Mouse (Mus musculus): ENCODE results near the gene Tmtc2. TPM values are rescaled to one million over a fixed set of nuclear protein-coding genes. Genes with fewer than 3 reads are reported as not detected.
A peak's percentile ranks its signal among the peaks of the same experiment; 100 is the strongest.

Tmtc2 gene
- polyA plus RNA-seq, 1 experiment from 2014 or later, result 4.9 TPM

DNA sequence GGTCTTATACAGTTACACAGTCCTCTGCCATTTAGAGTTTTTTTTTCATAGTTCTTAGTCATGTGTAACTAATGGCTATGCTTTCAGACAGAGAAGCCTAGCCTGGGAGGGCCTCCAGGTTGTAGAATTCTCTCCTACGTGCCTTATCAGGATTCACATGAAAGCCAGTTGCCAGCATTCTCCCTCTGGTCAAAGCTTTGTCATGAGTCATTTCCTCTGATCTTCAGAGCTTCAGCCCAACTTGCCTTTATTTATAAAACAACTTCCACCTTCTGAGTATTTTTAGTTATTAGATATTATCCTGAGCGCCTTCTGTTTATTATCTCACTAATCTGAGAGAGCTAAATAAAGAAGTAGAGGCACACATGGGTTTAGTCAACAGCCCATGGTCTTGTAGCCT, 5.1 kb upstream of the Tmtc2 start:
- 42% methylated on average over 2 of the region's 2 CpGs for WGBS
- Histone ChIP-seq H3K4me2 (replicated peaks; ENCODE audit: low read depth) (no peak overlapping the region), H3K4me1 (replicated peaks; ENCODE audit: control insufficient read depth, insufficient read depth, low read length) (no peaks in the 10 kb centered on the region), H3K27me3 (replicated peaks; ENCODE audit: control insufficient read depth, insufficient read depth, low read length) (no peaks in the 10 kb centered on the region), H3K36me3 (ENCODE audit: control insufficient read depth, insufficient read depth) (no peaks in the 10 kb centered on the region), H3K9ac (ENCODE audit: low read depth, low read length) (no peak overlapping the region), H3K9me3 (ENCODE audit: control insufficient read depth) (no peaks in the 10 kb centered on the region), H3K27ac (ENCODE audit: low read depth, low read length) (no peak overlapping the region), H3K4me3 (ENCODE audit: low read depth, low read length) (no peak overlapping the region)
- no peak for TF ChIP-seq CTCF (IDR thresholded peaks at IDR 0.05; ENCODE audit: low read depth)
- ATAC-seq, result no peak

- Histone ChIP-seq H3K4me2 (replicated peaks; ENCODE audit: low read depth) (no peak overlapping the region), H3K9ac (ENCODE audit: low read depth, low read length) (no peak overlapping the region), H3K27me3 (replicated peaks; ENCODE audit: control insufficient read depth, insufficient read depth, low read length) (no peaks in the 10 kb centered on the region), H3K4me3 (ENCODE audit: low read depth, low read length) (no peak overlapping the region), H3K4me1 (replicated peaks; ENCODE audit: control insufficient read depth, insufficient read depth, low read length) (no peaks in the 10 kb centered on the region), H3K27ac (ENCODE audit: low read depth, low read length) (no peak overlapping the region), H3K9me3 (ENCODE audit: control insufficient read depth) (no peaks in the 10 kb centered on the region), H3K36me3 (ENCODE audit: control insufficient read depth, insufficient read depth) (no peaks in the 10 kb centered on the region)
- no peak for TF ChIP-seq CTCF (IDR thresholded peaks at IDR 0.05; ENCODE audit: low read depth)
- ATAC-seq, result no peak
- WGBS, result 66% methylated on average over 8 of the region's 8 CpGs
These were observed 4.1 kb upstream of the Tmtc2 start for GRCm38 (mm10) chr10:105578291-105578845.

GRCm38 (mm10) chr10:105574695-105575660, 727 bp upstream of the Tmtc2 start:
- H3K4me3 ChIP-seq (ENCODE audit: low read depth, low read length), result peak overlapping the region; percentile 90
- peak overlapping the region; percentile 93 for H3K4me2 ChIP-seq (replicated peaks; ENCODE audit: low read depth)
- H3K9ac ChIP-seq (ENCODE audit: low read depth, low read length), result peak overlapping the region; percentile 77
- no peaks in the 10 kb centered on the region for H3K4me1 ChIP-seq (replicated peaks; ENCODE audit: control insufficient read depth, insufficient read depth, low read length)
- H3K36me3 ChIP-seq (ENCODE audit: control insufficient read depth, insufficient read depth), result no peaks in the 10 kb centered on the region
- under 1% methylated on average over 44 of the region's 44 CpGs for WGBS
- no peaks in the 10 kb centered on the region for H3K27me3 ChIP-seq (replicated peaks; ENCODE audit: control insufficient read depth, insufficient read depth, low read length)
- peak; percentile 98 for TF ChIP-seq CTCF (IDR thresholded peaks at IDR 0.05; ENCODE audit: low read depth)
- H3K9me3 ChIP-seq (ENCODE audit: control insufficient read depth), result no peaks in the 10 kb centered on the region
- H3K27ac ChIP-seq (ENCODE audit: low read depth, low read length), result peak overlapping the region; percentile 87
- peak; percentile 75 for ATAC-seq

DNA sequence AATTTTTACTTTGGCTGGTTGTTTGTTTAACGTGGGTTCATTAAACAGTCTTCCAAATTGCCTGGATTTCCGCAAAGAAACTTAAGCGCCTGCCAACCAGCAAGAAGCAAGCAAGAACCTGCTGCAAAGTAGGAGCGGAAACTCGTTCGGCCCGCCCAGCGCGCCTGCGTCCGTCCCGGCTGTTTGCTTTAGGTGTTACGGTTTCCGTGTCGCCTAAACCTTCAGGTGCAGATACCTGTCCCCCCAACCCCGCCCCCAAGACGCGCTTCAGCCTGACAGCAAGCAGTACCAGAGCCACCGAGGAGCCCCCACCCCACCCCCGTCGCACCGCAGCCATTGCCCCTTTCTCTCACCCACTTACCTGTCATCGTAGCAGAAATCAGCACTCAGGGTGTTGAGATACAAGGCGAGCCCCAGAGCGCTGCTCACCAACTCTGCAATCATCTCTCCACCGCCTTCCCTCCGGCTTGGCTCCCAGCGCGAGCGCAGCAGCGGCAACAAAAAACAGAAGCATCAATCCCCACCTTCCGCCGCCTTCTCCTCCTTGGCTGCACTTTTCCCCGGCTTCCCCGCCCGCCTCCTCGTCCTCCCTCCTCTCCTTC, 844 bp downstream of the Tmtc2 start:
- Histone ChIP-seq H3K27me3 (replicated peaks; ENCODE audit: control insufficient read depth, insufficient read depth, low read length) (no peaks in the 10 kb centered on the region), H3K9ac (ENCODE audit: low read depth, low read length) (peak overlapping the region; percentile 77), H3K36me3 (ENCODE audit: control insufficient read depth, insufficient read depth) (no peaks in the 10 kb centered on the region), H3K4me2 (replicated peaks; ENCODE audit: low read depth) (peak overlapping the region; percentile 93), H3K9me3 (ENCODE audit: control insufficient read depth) (no peaks in the 10 kb centered on the region), H3K27ac (ENCODE audit: low read depth, low read length) (peak overlapping the region; percentile 87), H3K4me3 (ENCODE audit: low read depth, low read length) (peak overlapping the region; percentile 90), H3K4me1 (replicated peaks; ENCODE audit: control insufficient read depth, insufficient read depth, low read length) (no peaks in the 10 kb centered on the region)
- 1% methylated on average over 37 of the region's 37 CpGs for WGBS
- TF ChIP-seq CTCF (IDR thresholded peaks at IDR 0.05; ENCODE audit: low read depth), result no peak
- no peak for ATAC-seq

DNA sequence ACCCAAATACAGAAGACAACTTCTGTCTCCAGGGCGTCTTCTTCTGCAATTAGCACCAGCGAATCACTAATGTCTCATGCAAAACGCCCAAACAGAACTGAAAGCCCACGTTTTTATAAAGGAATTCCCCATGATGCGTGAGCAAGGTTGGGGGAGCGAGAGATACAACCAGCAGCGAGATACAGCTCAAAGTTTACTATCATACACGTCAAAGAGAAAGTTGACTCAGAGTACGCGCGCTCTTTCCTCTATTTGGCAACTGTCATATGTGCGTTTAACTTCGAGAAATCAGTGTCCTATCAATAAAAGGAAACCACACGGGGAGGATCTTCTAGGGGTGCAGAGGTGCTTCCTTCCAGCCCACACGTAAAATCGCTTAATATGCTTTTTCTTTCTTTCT, 1.4 kb downstream of the Tmtc2 start:
- ATAC-seq, result no peak
- TF ChIP-seq CTCF (IDR thresholded peaks at IDR 0.05; ENCODE audit: low read depth), result no peak
- no peaks in the 10 kb centered on the region for H3K27me3 ChIP-seq (replicated peaks; ENCODE audit: control insufficient read depth, insufficient read depth, low read length)

DNA sequence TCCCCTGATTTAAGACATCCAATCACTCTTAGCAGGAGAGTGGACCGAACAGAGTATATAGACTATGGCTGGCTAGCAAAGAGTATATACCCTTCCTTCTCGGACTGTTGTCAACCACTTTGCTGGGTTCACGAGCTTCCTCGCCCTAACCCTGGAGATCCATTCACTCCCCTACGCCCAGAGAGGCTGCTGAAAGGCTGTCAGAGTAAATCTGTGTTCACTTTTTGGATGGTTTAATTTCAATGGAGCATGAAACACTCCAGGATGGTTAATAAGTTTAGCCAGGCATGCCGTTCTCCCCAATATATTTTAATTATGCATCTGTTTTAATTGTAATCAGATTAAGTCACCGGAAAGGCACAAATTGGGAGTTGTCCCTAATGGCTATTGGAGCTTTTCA, 1.9 kb downstream of the Tmtc2 start:
- 71% methylated on average over 7 of the region's 7 CpGs for WGBS
- Histone ChIP-seq H3K36me3 (ENCODE audit: control insufficient read depth, insufficient read depth) (no peaks in the 10 kb centered on the region), H3K27ac (ENCODE audit: low read depth, low read length) (no peak overlapping the region), H3K4me1 (replicated peaks; ENCODE audit: control insufficient read depth, insufficient read depth, low read length) (no peaks in the 10 kb centered on the region), H3K9me3 (ENCODE audit: control insufficient read depth) (no peaks in the 10 kb centered on the region), H3K27me3 (replicated peaks; ENCODE audit: control insufficient read depth, insufficient read depth, low read length) (no peaks in the 10 kb centered on the region), H3K4me3 (ENCODE audit: low read depth, low read length) (peak overlapping the region; percentile 90), H3K4me2 (replicated peaks; ENCODE audit: low read depth) (peak overlapping the region; percentile 93; the same call in 1 of the 2 replicates), H3K9ac (ENCODE audit: low read depth, low read length) (no peak overlapping the region)
- TF ChIP-seq CTCF (IDR thresholded peaks at IDR 0.05; ENCODE audit: low read depth), result no peak
- ATAC-seq, result no peak

More for the DNA sequence above, 1.4 kb downstream of the Tmtc2 start:
- peak overlapping the region; percentile 48; the same call in 1 of the 2 replicates for H3K9ac ChIP-seq (ENCODE audit: low read depth, low read length)
- H3K36me3 ChIP-seq (ENCODE audit: control insufficient read depth, insufficient read depth), result no peaks in the 10 kb centered on the region
- no peak overlapping the region for H3K27ac ChIP-seq (ENCODE audit: low read depth, low read length)
- peak overlapping the region; percentile 90 for H3K4me3 ChIP-seq (ENCODE audit: low read depth, low read length)
- WGBS, result 2% methylated on average over 16 of the region's 16 CpGs
- no peaks in the 10 kb centered on the region for H3K9me3 ChIP-seq (ENCODE audit: control insufficient read depth)
- peak overlapping the region; percentile 93 for H3K4me2 ChIP-seq (replicated peaks; ENCODE audit: low read depth)
- H3K4me1 ChIP-seq (replicated peaks; ENCODE audit: control insufficient read depth, insufficient read depth, low read length), result no peaks in the 10 kb centered on the region

Data from intestine, postnatal 0 days (tissue).